Mouse (Mus musculus): ENCODE results near the gene Aplp1. TPM values are rescaled to one million over a fixed set of nuclear protein-coding genes. Genes with fewer than 3 reads are reported as not detected.

Gene Aplp1
- polyA plus RNA-seq, 1 experiment: 78.2 TPM

GRCm38 (mm10) chr7:30434238-30434637 lies 11.1 kb downstream of the Aplp1 start:
- Histone ChIP-seq H3K9me3 (replicated peaks; ENCODE audit: control insufficient read depth, insufficient read depth, low read length, poor library complexity, severe bottlenecking) (no peaks in the 10 kb centered on the region), H3K27ac (ENCODE audit: insufficient read depth, low read length) (peak overlapping the region; percentile 82), H3K4me3 (ENCODE audit: low read depth, low read length) (no peak overlapping the region), H3K27me3 (ENCODE audit: control insufficient read depth, insufficient read depth, low read length, poor library complexity, severe bottlenecking) (no peaks in the 10 kb centered on the region), H3K36me3 (ENCODE audit: control insufficient read depth, insufficient read depth, low read length, poor library complexity, severe bottlenecking) (0 out of 2 replicates have a peak, but pooled peaks cover 3% of the 10 kb centered on the region), H3K9ac (ENCODE audit: low read depth, poor library complexity, severe bottlenecking) (no peak overlapping the region), H3K4me1 (ENCODE audit: control insufficient read depth, insufficient read depth, low read length) (peaks cover 3% of the 10 kb centered on the region)
- TF ChIP-seq POLR2A (IDR thresholded peaks at IDR 0.05; ENCODE audit: insufficient read depth, low read length) (no peak), CTCF (IDR thresholded peaks at IDR 0.05; ENCODE audit: low read depth, low read length) (no peak), EP300 (IDR thresholded peaks at IDR 0.05; ENCODE audit: insufficient read depth, low read depth, low read length) (peak; percentile 56; the same call in 1 of the 2 replicates)

- H3K36me3 ChIP-seq (ENCODE audit: control insufficient read depth, insufficient read depth, low read length, poor library complexity, severe bottlenecking): peaks cover 17% of the 10 kb centered on the region
- no peaks in the 10 kb centered on the region for H3K9me3 ChIP-seq (replicated peaks; ENCODE audit: control insufficient read depth, insufficient read depth, low read length, poor library complexity, severe bottlenecking)
- peaks cover 2% of the 10 kb centered on the region for H3K4me1 ChIP-seq (ENCODE audit: control insufficient read depth, insufficient read depth, low read length)
- H3K27ac ChIP-seq (ENCODE audit: insufficient read depth, low read length): no peak overlapping the region
- no peak overlapping the region for H3K9ac ChIP-seq (ENCODE audit: low read depth, poor library complexity, severe bottlenecking)
- H3K4me3 ChIP-seq (ENCODE audit: low read depth, low read length): no peak overlapping the region
- H3K27me3 ChIP-seq (ENCODE audit: control insufficient read depth, insufficient read depth, low read length, poor library complexity, severe bottlenecking): no peaks in the 10 kb centered on the region
- TF ChIP-seq EP300 (IDR thresholded peaks at IDR 0.05; ENCODE audit: insufficient read depth, low read depth, low read length) (no peak), POLR2A (IDR thresholded peaks at IDR 0.05; ENCODE audit: insufficient read depth, low read length) (no peak), CTCF (IDR thresholded peaks at IDR 0.05; ENCODE audit: low read depth, low read length) (peak; percentile 24)
Measured at GRCm38 (mm10) chr7:30431793-30432192, 13.5 kb downstream of the Aplp1 start.

- no peak overlapping the region for H3K4me3 ChIP-seq (ENCODE audit: low read depth, low read length)
- no peaks in the 10 kb centered on the region for H3K27me3 ChIP-seq (ENCODE audit: control insufficient read depth, insufficient read depth, low read length, poor library complexity, severe bottlenecking)
- TF ChIP-seq EP300 (IDR thresholded peaks at IDR 0.05; ENCODE audit: insufficient read depth, low read depth, low read length) (no peak), CTCF (IDR thresholded peaks at IDR 0.05; ENCODE audit: low read depth, low read length) (no peak), POLR2A (IDR thresholded peaks at IDR 0.05; ENCODE audit: insufficient read depth, low read length) (no peak)
- H3K9ac ChIP-seq (ENCODE audit: low read depth, poor library complexity, severe bottlenecking): no peak overlapping the region
- H3K9me3 ChIP-seq (replicated peaks; ENCODE audit: control insufficient read depth, insufficient read depth, low read length, poor library complexity, severe bottlenecking): no peaks in the 10 kb centered on the region
- H3K36me3 ChIP-seq (ENCODE audit: control insufficient read depth, insufficient read depth, low read length, poor library complexity, severe bottlenecking): peaks cover 27% of the 10 kb centered on the region
- peaks cover 2% of the 10 kb centered on the region for H3K4me1 ChIP-seq (ENCODE audit: control insufficient read depth, insufficient read depth, low read length)
- H3K27ac ChIP-seq (ENCODE audit: insufficient read depth, low read length): no peak overlapping the region
Measured at GRCm38 (mm10) chr7:30430191-30430590, 15.1 kb downstream of the Aplp1 start.

- TF ChIP-seq EP300 (IDR thresholded peaks at IDR 0.05; ENCODE audit: insufficient read depth, low read depth, low read length) (no peak), CTCF (IDR thresholded peaks at IDR 0.05; ENCODE audit: low read depth, low read length) (no peak), POLR2A (IDR thresholded peaks at IDR 0.05; ENCODE audit: insufficient read depth, low read length) (no peak)
- peaks cover 31% of the 10 kb centered on the region for H3K36me3 ChIP-seq (ENCODE audit: control insufficient read depth, insufficient read depth, low read length, poor library complexity, severe bottlenecking)
- H3K4me3 ChIP-seq (ENCODE audit: low read depth, low read length): no peak overlapping the region
- peaks cover 2% of the 10 kb centered on the region for H3K4me1 ChIP-seq (ENCODE audit: control insufficient read depth, insufficient read depth, low read length)
- no peaks in the 10 kb centered on the region for H3K27me3 ChIP-seq (ENCODE audit: control insufficient read depth, insufficient read depth, low read length, poor library complexity, severe bottlenecking)
- H3K27ac ChIP-seq (ENCODE audit: insufficient read depth, low read length): no peak overlapping the region
- H3K9me3 ChIP-seq (replicated peaks; ENCODE audit: control insufficient read depth, insufficient read depth, low read length, poor library complexity, severe bottlenecking): no peaks in the 10 kb centered on the region
- no peak overlapping the region for H3K9ac ChIP-seq (ENCODE audit: low read depth, poor library complexity, severe bottlenecking)
Measured at GRCm38 (mm10) chr7:30429327-30429726, 16.0 kb downstream of the Aplp1 start.

GRCm38 (mm10) chr7:30423071-30423641 lies 22.2 kb downstream of the Aplp1 start:
- Histone ChIP-seq H3K27ac (ENCODE audit: insufficient read depth, low read length) (0 out of 2 replicates have a peak overlapping the region, but pooled peaks have one; percentile 30), H3K9me3 (replicated peaks; ENCODE audit: control insufficient read depth, insufficient read depth, low read length, poor library complexity, severe bottlenecking) (no peaks in the 10 kb centered on the region), H3K27me3 (ENCODE audit: control insufficient read depth, insufficient read depth, low read length, poor library complexity, severe bottlenecking) (no peaks in the 10 kb centered on the region), H3K36me3 (ENCODE audit: control insufficient read depth, insufficient read depth, low read length, poor library complexity, severe bottlenecking) (peaks cover 30% of the 10 kb centered on the region), H3K4me1 (ENCODE audit: control insufficient read depth, insufficient read depth, low read length) (no peaks in the 10 kb centered on the region), H3K9ac (ENCODE audit: low read depth, poor library complexity, severe bottlenecking) (peak overlapping the region; percentile 82), H3K4me3 (ENCODE audit: low read depth, low read length) (peak overlapping the region; percentile 71)
- TF ChIP-seq CTCF (IDR thresholded peaks at IDR 0.05; ENCODE audit: low read depth, low read length): no peak

GRCm38 (mm10) chr7:30422560-30422959 lies 22.8 kb downstream of the Aplp1 start:
- H3K9ac ChIP-seq (ENCODE audit: low read depth, poor library complexity, severe bottlenecking): peak overlapping the region; percentile 82
- no peaks in the 10 kb centered on the region for H3K4me1 ChIP-seq (ENCODE audit: control insufficient read depth, insufficient read depth, low read length)
- H3K9me3 ChIP-seq (replicated peaks; ENCODE audit: control insufficient read depth, insufficient read depth, low read length, poor library complexity, severe bottlenecking): no peaks in the 10 kb centered on the region
- H3K27me3 ChIP-seq (ENCODE audit: control insufficient read depth, insufficient read depth, low read length, poor library complexity, severe bottlenecking): no peaks in the 10 kb centered on the region
- H3K27ac ChIP-seq (ENCODE audit: insufficient read depth, low read length): peak overlapping the region; percentile 30; the same call in 1 of the 2 replicates
- H3K4me3 ChIP-seq (ENCODE audit: low read depth, low read length): peak overlapping the region; percentile 71
- TF ChIP-seq POLR2A (IDR thresholded peaks at IDR 0.05; ENCODE audit: insufficient read depth, low read length) (no peak), EP300 (IDR thresholded peaks at IDR 0.05; ENCODE audit: insufficient read depth, low read depth, low read length) (no peak), CTCF (IDR thresholded peaks at IDR 0.05; ENCODE audit: low read depth, low read length) (no peak)
- peaks cover 24% of the 10 kb centered on the region for H3K36me3 ChIP-seq (ENCODE audit: control insufficient read depth, insufficient read depth, low read length, poor library complexity, severe bottlenecking)
